Mouse (Mus musculus) cerebral cortex, adult 2 months (tissue): ENCODE measurements around the gene Ttc7.

ENCODE experiments used
- WGBS: fragments of 180-500 bp; shearing (Covaris S2); methylation state at CpG from one replicate; pipeline ENCODE4 v1.1.7; 2018; 5-methylcytosine and 5-hydroxymethylcytosine counted together

The Ttc7 gene

GRCm38 (mm10) chr17:87367640-87368039 lies 85.0 kb downstream of the Ttc7 start:
- 30% methylated on average over 3 of the region's 3 CpGs for whole genome bisulfite sequencing

- 89% methylated on average over 10 of the region's 10 CpGs for WGBS
These were observed 85.8 kb downstream of the Ttc7 start for GRCm38 (mm10) chr17:87368481-87368880.

- 54% methylated on average over 18 of the region's 18 CpGs for WGBS
These were observed 86.6 kb downstream of the Ttc7 start for GRCm38 (mm10) chr17:87369270-87369759.

GRCm38 (mm10) chr17:87372189-87372588 lies 89.5 kb downstream of the Ttc7 start:
- 37% methylated on average over 7 of the region's 7 CpGs for WGBS

- 85% methylated on average over 9 of the region's 9 CpGs for WGBS
These were observed 90.6 kb downstream of the Ttc7 start for GRCm38 (mm10) chr17:87373327-87373726.

GRCm38 (mm10) chr17:87375941-87376511 lies 93.3 kb downstream of the Ttc7 start:
- 64% methylated on average over 10 of the region's 10 CpGs for WGBS

- WGBS: 84% methylated on average over 6 of the region's 6 CpGs
These were observed 94.3 kb downstream of the Ttc7 start for GRCm38 (mm10) chr17:87376831-87377471.

GRCm38 (mm10) chr17:87377536-87377935 lies 94.8 kb downstream of the Ttc7 start:
- WGBS: 34% methylated on average over 6 of the region's 6 CpGs

GRCm38 (mm10) chr17:87378354-87379159 lies 95.9 kb downstream of the Ttc7 start:
- 43% methylated on average over 16 of the region's 16 CpGs for WGBS

GRCm38 (mm10) chr17:87379160-87379624 lies 96.5 kb downstream of the Ttc7 start:
- WGBS: 58% methylated on average over 11 of the region's 11 CpGs

GRCm38 (mm10) chr17:87379821-87380220 lies 97.1 kb downstream of the Ttc7 start:
- 43% methylated on average over 10 of the region's 10 CpGs for WGBS

GRCm38 (mm10) chr17:87380681-87381080 lies 98.0 kb downstream of the Ttc7 start:
- WGBS: 95% methylated on average over 9 of the region's 9 CpGs

- 91% methylated on average over 3 of the region's 3 CpGs for WGBS
These were observed 103.1 kb downstream of the Ttc7 start for GRCm38 (mm10) chr17:87385835-87386234.

- 35% methylated on average over 5 of the region's 5 CpGs for WGBS
These were observed 104.4 kb downstream of the Ttc7 start for GRCm38 (mm10) chr17:87387068-87387467.

- WGBS: 26% methylated on average over 7 of the region's 7 CpGs
These were observed 108.6 kb downstream of the Ttc7 start for GRCm38 (mm10) chr17:87391242-87391641.

GRCm38 (mm10) chr17:87397088-87397487 lies 114.4 kb downstream of the Ttc7 start:
- WGBS: 72% methylated on average over 11 of the region's 11 CpGs

- WGBS: 90% methylated on average over 11 of the region's 11 CpGs
These were observed 119.8 kb downstream of the Ttc7 start for GRCm38 (mm10) chr17:87402444-87402843.

- 92% methylated on average over 4 of the region's 4 CpGs for WGBS
These were observed 120.8 kb downstream of the Ttc7 start for GRCm38 (mm10) chr17:87403462-87403861.

- WGBS: 62% methylated on average over 11 of the region's 11 CpGs
These were observed 122.9 kb downstream of the Ttc7 start for GRCm38 (mm10) chr17:87405576-87405975.

GRCm38 (mm10) chr17:87406646-87407045 lies 124.0 kb downstream of the Ttc7 start:
- WGBS: 89% methylated on average over 4 of the region's 4 CpGs

- WGBS: 96% methylated on average over 7 of the region's 7 CpGs
These were observed 135.4 kb downstream of the Ttc7 start for GRCm38 (mm10) chr17:87418082-87418481.

GRCm38 (mm10) chr17:87427511-87427910 lies 144.8 kb downstream of the Ttc7 start, which contains the start of gene Stpg4:
Gene Stpg4, minus strand, starts transcription at chr17:87427741.
- 63% methylated on average over 24 of the region's 24 CpGs for WGBS
